Mouse (Mus musculus): ENCODE data around the gene Pax3.

- TF ChIP-seq CTCF (IDR thresholded peaks at IDR 0.05; ENCODE audit: borderline replicate concordance, extremely low read depth, insufficient read depth, insufficient read length) (no peak), POLR2A (IDR thresholded peaks at IDR 0.05; ENCODE audit: borderline replicate concordance, extremely low read depth, insufficient read depth, insufficient read length, poor library complexity, severe bottlenecking) (no peak)
Measured at GRCm38 (mm10) chr1:78197351-78198234, 659 bp upstream of the Pax3 start.
